Mouse (Mus musculus): Measurements from ENCODE around the gene Ccdc33.

Ccdc33 gene

DNA sequence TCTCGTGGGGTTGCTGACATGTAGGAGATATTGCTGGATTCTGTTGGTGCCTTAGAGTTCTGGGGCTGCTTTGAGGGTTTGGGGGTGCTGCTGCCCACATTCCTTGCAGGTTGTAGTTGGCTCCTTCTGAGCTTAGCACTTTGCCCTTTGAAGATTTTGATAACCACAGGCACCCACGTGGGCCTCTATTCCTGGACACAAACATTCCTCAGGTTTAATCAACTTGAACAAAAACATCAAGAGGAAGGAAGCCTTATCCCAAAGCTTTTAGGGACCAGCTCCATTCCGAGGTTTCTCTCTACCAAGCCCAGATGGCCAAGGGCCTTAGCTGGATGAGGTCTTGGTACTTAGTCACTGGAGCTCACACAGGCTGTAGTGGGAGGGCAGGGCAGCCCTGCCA lies 12.3 kb upstream of the Ccdc33 start:
- DNase-seq (ENCODE audit: extremely low spot score, low read depth, low spot score) = no peak

DNA sequence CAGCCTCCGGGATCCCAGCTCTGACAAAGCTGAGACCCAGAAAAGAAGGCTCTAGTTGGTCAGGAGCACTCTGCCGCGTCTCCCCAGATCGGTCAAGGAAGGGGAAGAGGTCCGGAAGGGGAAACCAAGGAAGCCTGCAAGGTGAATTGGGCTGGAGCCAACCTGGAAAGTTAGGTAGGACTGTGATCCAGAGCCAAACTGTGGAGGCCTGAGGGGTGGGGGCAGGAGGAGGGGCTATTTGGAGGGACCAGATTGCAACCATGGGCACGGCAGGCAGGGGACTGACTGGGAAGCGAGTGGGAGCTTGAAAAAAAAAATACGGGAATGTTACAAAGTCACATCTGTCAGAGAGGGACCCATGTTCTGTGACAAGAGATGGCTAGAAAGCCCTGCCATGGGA lies 10.9 kb upstream of the Ccdc33 start:
- DNase-seq (ENCODE audit: extremely low spot score, low read depth, low spot score) = no peak

- DNase-seq (ENCODE audit: extremely low spot score, low read depth, low spot score) = peak; percentile 64
These were observed 10.3 kb upstream of the Ccdc33 start for GRCm38 (mm10) chr9:58128926-58129413.

GRCm38 (mm10) chr9:58125811-58126210 lies 7.2 kb upstream of the Ccdc33 start:
- DNase-seq (ENCODE audit: extremely low spot score, low read depth, low spot score) = no peak

DNA sequence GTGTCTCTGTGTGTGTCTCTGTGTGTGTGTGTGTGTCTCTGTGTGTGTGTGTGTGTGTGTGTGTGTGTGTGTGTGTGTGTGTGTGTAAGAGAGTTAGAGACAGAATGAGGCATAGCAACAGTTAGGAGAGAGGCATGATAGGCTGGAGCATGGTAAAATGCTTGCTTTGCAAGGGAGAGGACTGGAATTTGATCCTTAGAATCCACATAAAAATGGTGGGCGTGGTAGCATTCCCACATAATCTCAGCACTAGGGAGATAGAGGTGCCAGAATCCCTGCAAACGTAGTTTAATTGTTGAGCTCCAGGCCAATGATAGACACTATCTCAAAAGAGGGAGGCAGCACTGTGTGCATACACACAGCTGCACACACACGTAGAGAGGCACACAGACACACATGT lies 6.5 kb upstream of the Ccdc33 start:
- DNase-seq (ENCODE audit: extremely low spot score, low read depth, low spot score) = no peak

DNA sequence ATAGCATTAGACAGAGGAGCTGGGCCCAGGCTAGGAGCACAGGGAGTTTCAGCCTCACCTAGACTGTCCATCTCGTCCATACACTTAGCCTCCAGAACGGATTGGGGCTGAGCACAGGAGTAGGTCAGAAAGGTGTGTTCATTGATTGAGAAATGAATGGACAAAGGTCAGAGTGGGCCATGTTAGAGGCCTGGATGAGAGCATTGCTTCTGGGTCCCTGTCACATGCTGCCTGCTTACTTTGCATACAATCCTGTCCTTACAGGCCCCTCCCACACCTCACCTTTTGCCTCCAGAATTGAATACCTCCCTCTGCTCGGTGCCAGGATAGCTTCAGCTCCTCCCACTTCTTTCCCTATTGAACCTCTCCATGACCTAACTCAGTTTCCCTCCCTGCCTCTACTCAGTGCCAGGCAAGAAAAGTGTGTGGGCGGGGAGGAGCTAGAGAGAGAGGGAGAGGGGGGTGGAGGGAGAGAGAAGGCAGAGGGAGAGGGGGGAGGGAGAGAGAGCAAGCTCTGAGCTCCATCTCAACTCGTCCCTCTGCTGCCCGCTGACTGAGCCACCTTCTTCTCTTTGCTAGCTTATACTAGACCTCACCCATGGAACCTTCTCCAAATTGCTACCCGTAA lies 2.5 kb downstream of the Ccdc33 start:
- no peak for DNase-seq (ENCODE audit: extremely low spot score, low read depth, low spot score)

GRCm38 (mm10) chr9:58115297-58115925 lies 3.2 kb downstream of the Ccdc33 start:
- no peak for DNase-seq (ENCODE audit: extremely low spot score, low read depth, low spot score)

GRCm38 (mm10) chr9:58114019-58114418 lies 4.6 kb downstream of the Ccdc33 start:
- no peak for DNase-seq (ENCODE audit: extremely low spot score, low read depth, low spot score)

GRCm38 (mm10) chr9:58113279-58113884 lies 5.2 kb downstream of the Ccdc33 start:
- peak; percentile 39 for DNase-seq (ENCODE audit: extremely low spot score, low read depth, low spot score)

GRCm38 (mm10) chr9:58112866-58113278 lies 5.8 kb downstream of the Ccdc33 start:
- no peak for DNase-seq (ENCODE audit: extremely low spot score, low read depth, low spot score)

GRCm38 (mm10) chr9:58112321-58112751 lies 6.3 kb downstream of the Ccdc33 start:
- DNase-seq (ENCODE audit: extremely low spot score, low read depth, low spot score) = no peak

DNA sequence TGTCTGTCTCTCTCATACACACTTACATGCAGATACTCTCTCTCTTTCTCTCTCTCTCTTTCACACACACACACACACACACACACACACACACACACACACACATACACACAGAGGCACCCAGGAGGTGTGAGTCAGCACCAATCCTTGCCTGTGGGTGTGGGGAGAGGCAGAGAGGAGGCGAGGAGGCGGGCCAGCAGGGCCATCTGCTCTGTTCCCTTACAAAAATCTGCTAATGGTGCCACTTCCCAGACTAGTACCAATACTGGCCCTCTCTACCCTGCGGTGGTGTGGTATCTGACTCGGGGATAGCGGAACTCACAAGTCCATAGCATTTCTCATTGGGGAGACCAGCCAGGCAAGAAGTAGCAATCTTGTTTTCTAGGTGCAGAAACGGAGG lies 7.2 kb downstream of the Ccdc33 start:
- DNase-seq (ENCODE audit: extremely low spot score, low read depth, low spot score) = no peak

DNA sequence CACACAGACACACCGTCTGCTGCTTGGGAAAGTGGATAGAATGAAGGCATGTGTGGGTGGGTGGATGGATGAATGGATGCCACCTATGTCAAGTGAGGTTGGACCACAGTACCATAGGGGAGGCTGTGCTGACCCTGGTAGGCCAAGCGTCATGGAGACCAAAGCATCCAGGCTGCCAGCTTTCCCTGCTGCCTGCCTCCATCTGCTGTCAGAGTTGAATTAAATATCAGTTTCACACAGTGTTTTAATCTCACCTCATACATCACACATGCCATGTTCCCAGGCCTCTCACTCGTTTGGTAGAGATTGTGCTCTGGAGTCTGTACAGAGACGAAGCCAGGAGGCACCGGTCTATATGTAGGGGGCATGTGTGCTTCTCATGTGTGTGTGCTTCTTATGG lies 7.8 kb downstream of the Ccdc33 start:
- DNase-seq (ENCODE audit: extremely low spot score, low read depth, low spot score) = no peak

DNA sequence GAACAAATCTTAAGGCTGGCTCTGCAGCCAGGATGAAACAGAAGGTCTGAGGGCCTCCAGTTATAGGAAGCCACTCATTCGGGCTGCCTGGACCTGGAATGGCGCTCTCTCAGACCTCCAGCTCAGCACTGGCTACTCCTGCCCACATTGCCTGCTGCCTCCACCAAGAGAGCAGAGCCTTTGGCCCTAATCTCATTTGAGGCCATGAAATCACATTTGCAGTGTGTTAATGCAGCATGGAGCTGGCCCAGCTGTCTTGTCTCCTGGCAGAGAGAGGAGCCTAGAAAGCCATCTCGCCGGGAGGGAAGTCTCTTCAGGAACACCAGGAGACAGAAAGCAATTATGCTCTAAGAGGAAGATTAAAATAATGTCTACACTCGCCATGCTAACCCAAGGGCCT lies 11.1 kb downstream of the Ccdc33 start:
- no peak for DNase-seq (ENCODE audit: extremely low spot score, low read depth, low spot score)

GRCm38 (mm10) chr9:58105595-58106169 lies 12.9 kb downstream of the Ccdc33 start:
- DNase-seq (ENCODE audit: extremely low spot score, low read depth, low spot score) = no peak

DNA sequence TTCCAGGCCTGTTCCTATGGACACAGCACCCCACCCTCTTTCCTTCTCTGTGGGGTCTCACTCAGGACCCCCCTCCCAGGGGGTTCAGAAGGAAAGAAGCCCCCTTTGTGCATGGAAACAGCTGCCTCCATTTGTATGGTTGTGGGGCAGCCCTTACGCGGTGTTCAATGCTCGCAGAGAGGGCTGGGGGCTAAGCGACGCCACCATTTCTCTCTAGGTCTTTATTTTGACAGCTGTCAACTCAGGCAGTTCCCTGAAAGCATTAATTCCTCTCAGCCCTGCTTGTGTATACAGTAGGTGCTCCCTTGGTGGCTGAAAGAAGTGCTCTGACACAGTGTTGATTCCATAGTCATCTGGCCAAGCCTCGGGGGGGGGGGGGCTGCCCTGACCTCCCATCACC lies 15.0 kb downstream of the Ccdc33 start:
- DNase-seq (ENCODE audit: extremely low spot score, low read depth, low spot score) = no peak

- DNase-seq (ENCODE audit: extremely low spot score, low read depth, low spot score) = no peak
These were observed 16.6 kb downstream of the Ccdc33 start for GRCm38 (mm10) chr9:58102013-58102412.

DNA sequence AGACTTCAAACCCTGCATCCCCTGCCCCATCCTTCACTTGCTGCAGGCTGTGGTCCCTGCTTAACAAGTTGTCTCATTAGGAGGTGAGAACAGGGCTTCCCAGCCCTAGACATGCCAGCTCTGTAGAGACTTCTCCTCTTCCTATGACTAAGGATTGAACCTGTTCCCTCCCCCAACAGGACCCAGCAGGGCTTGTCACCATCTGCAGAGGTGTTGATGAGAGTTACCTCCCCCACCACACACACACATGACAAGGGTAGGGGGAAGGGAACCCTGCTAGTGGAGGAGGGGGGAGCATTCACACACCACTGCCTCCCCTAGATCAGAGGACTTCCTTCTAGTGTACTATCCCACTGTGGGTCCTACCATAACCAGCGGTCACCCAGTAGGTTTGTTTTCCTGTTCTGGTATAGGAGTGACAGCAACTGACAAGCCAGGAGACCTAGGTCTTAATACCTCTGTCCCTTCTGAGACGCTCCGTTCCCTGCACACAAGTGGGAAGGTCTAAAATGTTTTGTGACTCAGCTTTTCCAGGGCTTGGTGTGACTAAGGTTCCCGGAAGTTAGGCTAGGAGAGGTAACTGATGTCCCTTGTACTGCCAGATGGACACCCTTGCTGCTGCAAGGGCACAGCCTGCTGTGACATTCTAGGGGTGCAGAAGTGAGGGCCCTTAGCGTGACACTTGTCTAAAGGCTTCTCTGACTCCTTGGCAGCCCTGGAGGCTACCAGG lies 18.6 kb downstream of the Ccdc33 start:
- no peak for DNase-seq (ENCODE audit: extremely low spot score, low read depth, low spot score)

GRCm38 (mm10) chr9:58096629-58097301 lies 21.9 kb downstream of the Ccdc33 start:
- DNase-seq (ENCODE audit: extremely low spot score, low read depth, low spot score) = no peak

GRCm38 (mm10) chr9:58095977-58096376 lies 22.6 kb downstream of the Ccdc33 start:
- no peak for DNase-seq (ENCODE audit: extremely low spot score, low read depth, low spot score)

GRCm38 (mm10) chr9:58093776-58094175 lies 24.8 kb downstream of the Ccdc33 start:
- no peak for DNase-seq (ENCODE audit: extremely low spot score, low read depth, low spot score)
